Comparison of ENCODE assay signal across 16 mouse cellular contexts in genomic region chr5:149255522-149255921, GRCm38 (mm10).
"Had no signal": no experiment of that assay in that cellular context is flagged by ENCODE, and none has a peak within 500 bp of the region (broad histone marks: within the 10 kb centered on the region; RNA-seq: fewer than 3 reads in every experiment).

No protein-coding gene starts in this region.

- H3K27me3 ChIP-seq: intestine, embryonic 15.5 days; limb, embryonic 13.5 days; liver, embryonic 15.5 days; megakaryocyte, embryonic 14.5 days; midbrain, embryonic 13.5 days; neural tube, embryonic 12.5 days had no signal

- H3K36me3 ChIP-seq: intestine, embryonic 15.5 days; limb, embryonic 13.5 days; liver, embryonic 15.5 days; midbrain, embryonic 13.5 days; neural tube, embryonic 12.5 days had no signal

- H3K9me3 ChIP-seq: intestine, embryonic 15.5 days; limb, embryonic 13.5 days; liver, embryonic 15.5 days; megakaryocyte, embryonic 14.5 days; midbrain, embryonic 13.5 days; neural tube, embryonic 12.5 days had no signal

- DNase-seq: kidney, adult 9 months; kidney, postnatal 36 days; left cerebral cortex, postnatal 4 days; lung, adult 2 months; lung, postnatal 4 days; right cerebral cortex, postnatal 14 days; thymus, postnatal 36 days had no signal

- H3K9ac ChIP-seq: intestine, embryonic 15.5 days; limb, embryonic 13.5 days; liver, embryonic 15.5 days; midbrain, embryonic 13.5 days; neural tube, embryonic 12.5 days had no signal

- H3K4me1 ChIP-seq: liver, embryonic 15.5 days had no signal

- H3K4me2 ChIP-seq: intestine, embryonic 15.5 days; limb, embryonic 13.5 days; liver, embryonic 11.5 days; liver, embryonic 15.5 days; midbrain, embryonic 13.5 days; neural tube, embryonic 12.5 days had no signal

- ATAC-seq: intestine, embryonic 15.5 days; lung, postnatal 0 days; midbrain, embryonic 13.5 days had no signal

- H3K4me3 ChIP-seq: intestine, embryonic 15.5 days; limb, embryonic 13.5 days; liver, embryonic 15.5 days; megakaryocyte, embryonic 14.5 days; midbrain, embryonic 13.5 days; myocyte; neural tube, embryonic 12.5 days had no signal

- H3K27ac ChIP-seq: intestine, embryonic 15.5 days; limb, embryonic 13.5 days; liver, embryonic 15.5 days; midbrain, embryonic 13.5 days; neural tube, embryonic 12.5 days had no signal
